ENCODE assay signal across 9 mouse cellular contexts in genomic region chr4:126150949-126151320, GRCm38 (mm10). TPM values are rescaled to one million over a fixed set of nuclear protein-coding genes. Genes with fewer than 3 reads are reported as not detected.
DNase-seq lines count a peak whose midpoint lies in the region; ATAC-seq and TF ChIP-seq lines count a peak whose summit lies in the region.
"Had no signal": no experiment of that assay in that cellular context is flagged by ENCODE, and none has a peak within 500 bp of the region (broad histone marks: within the 10 kb centered on the region; RNA-seq: fewer than 3 reads in every experiment).

No protein-coding gene starts in this region.

- no peak for ATAC-seq in heart, embryonic 11.5 days (replicated peaks; ENCODE audit: insufficient number of reproducible peaks, low FRiP score, low TSS enrichment)
- no peak for ATAC-seq in lung, embryonic 16.5 days (ENCODE audit: low read depth)
- ATAC-seq in limb, embryonic 13.5 days (ENCODE audit: low FRiP score, low read depth) = no peak
- ATAC-seq in stomach, embryonic 16.5 days (ENCODE audit: insufficient read depth, low FRiP score) = no peak

- 63% methylated on average over 6 of the region's 6 CpGs for WGBS in heart, embryonic 11.5 days (ENCODE audit: insufficient replicate concordance)
- WGBS in lung, embryonic 16.5 days = 36% methylated on average over 6 of the region's 6 CpGs
- 43% methylated on average over 6 of the region's 6 CpGs for WGBS in lung, adult 2 months
- WGBS in limb, embryonic 13.5 days = 16% methylated on average over 6 of the region's 6 CpGs
- WGBS in stomach, embryonic 16.5 days = 55% methylated on average over 6 of the region's 6 CpGs

- peak overlapping the region; percentile 73 for H3K4me2 ChIP-seq in heart, embryonic 11.5 days
- H3K4me2 ChIP-seq in lung, embryonic 16.5 days (ENCODE audit: low read depth, low read length) = peak overlapping the region; percentile 86
- H3K4me2 ChIP-seq in limb, embryonic 13.5 days (replicated peaks) = peak overlapping the region; percentile 99
- peak overlapping the region; percentile 81 for H3K4me2 ChIP-seq in stomach, embryonic 16.5 days (ENCODE audit: low read depth, low read length)

- peak overlapping the region; percentile 18; the same call in 1 of the 2 replicates for H3K4me3 ChIP-seq in heart, embryonic 11.5 days (ENCODE audit: low read depth, low read length)
- H3K4me3 ChIP-seq in lung, embryonic 16.5 days (ENCODE audit: low read length) = peak overlapping the region; percentile 30
- H3K4me3 ChIP-seq in lung, adult 2 months (replicated peaks; ENCODE audit: extremely low read depth, low read depth, low read length) = no peak overlapping the region
- peak overlapping the region; percentile 79 for H3K4me3 ChIP-seq in limb, embryonic 13.5 days
- H3K4me3 ChIP-seq in stomach, embryonic 16.5 days (replicated peaks; ENCODE audit: low read length) = peak overlapping the region; percentile 62

- no peak for TF ChIP-seq CTCF in lung, adult 2 months (IDR thresholded peaks at IDR 0.05; ENCODE audit: insufficient read depth, low read length)

- H3K27ac ChIP-seq in heart, embryonic 11.5 days (ENCODE audit: low read depth, low read length) = peak overlapping the region; percentile 60
- H3K27ac ChIP-seq in lung, embryonic 16.5 days (ENCODE audit: low read length) = peak overlapping the region; percentile 98
- H3K27ac ChIP-seq in limb, embryonic 13.5 days = peak overlapping the region; percentile 96
- H3K27ac ChIP-seq in stomach, embryonic 16.5 days (ENCODE audit: low read length) = peak overlapping the region; percentile 96

- H3K4me1 ChIP-seq in heart, embryonic 11.5 days (ENCODE audit: control insufficient read depth, insufficient read depth, low read length) = peaks cover 40% of the 10 kb centered on the region
- peaks cover 59% of the 10 kb centered on the region for H3K4me1 ChIP-seq in lung, embryonic 16.5 days (replicated peaks; ENCODE audit: control insufficient read depth, insufficient read depth, low read length)
- peaks cover 22% of the 10 kb centered on the region for H3K4me1 ChIP-seq in lung, adult 2 months (ENCODE audit: control insufficient read depth, insufficient read depth, low read length)
- H3K4me1 ChIP-seq in limb, embryonic 13.5 days = peaks cover 72% of the 10 kb centered on the region
- H3K4me1 ChIP-seq in stomach, embryonic 16.5 days (ENCODE audit: control insufficient read depth, insufficient read depth, low read length) = peaks cover 39% of the 10 kb centered on the region

- no peak for DNase-seq in heart, adult 9 months (ENCODE audit: low spot score in 2 of 2)
- DNase-seq in lung, adult 2 months = no peak
- no peak for DNase-seq in Muller cell, postnatal 12 days (ENCODE audit: inconsistent ontology term)
- DNase-seq in embryo, embryonic 11 days = no peak
- DNase-seq: thymus, adult 2 months had no signal

- H3K9me3 ChIP-seq in heart, embryonic 11.5 days (replicated peaks; ENCODE audit: control insufficient read depth, low read length) = no peaks in the 10 kb centered on the region
- H3K9me3 ChIP-seq in lung, embryonic 16.5 days (ENCODE audit: control insufficient read depth, low read length) = no peaks in the 10 kb centered on the region
- no peaks in the 10 kb centered on the region for H3K9me3 ChIP-seq in limb, embryonic 13.5 days
- H3K9me3 ChIP-seq in stomach, embryonic 16.5 days (replicated peaks; ENCODE audit: control insufficient read depth, low read length) = no peaks in the 10 kb centered on the region

- no peak overlapping the region for H3K9ac ChIP-seq in heart, embryonic 11.5 days (ENCODE audit: low read depth, low read length)
- H3K9ac ChIP-seq in lung, embryonic 16.5 days (ENCODE audit: low read length) = peak overlapping the region; percentile 38; the same call in 1 of the 2 replicates
- peak overlapping the region; percentile 90 for H3K9ac ChIP-seq in limb, embryonic 13.5 days
- peak overlapping the region; percentile 43; the same call in 1 of the 2 replicates for H3K9ac ChIP-seq in stomach, embryonic 16.5 days (ENCODE audit: low read length)

- peaks cover 12% of the 10 kb centered on the region for H3K27me3 ChIP-seq in heart, embryonic 11.5 days (ENCODE audit: control insufficient read depth, insufficient read depth, low read length)
- no peaks in the 10 kb centered on the region for H3K27me3 ChIP-seq in lung, embryonic 16.5 days (ENCODE audit: control insufficient read depth, insufficient read depth, low read depth, low read length)
- H3K27me3 ChIP-seq in limb, embryonic 13.5 days = no peaks in the 10 kb centered on the region
- no peaks in the 10 kb centered on the region for H3K27me3 ChIP-seq in stomach, embryonic 16.5 days (ENCODE audit: control insufficient read depth, insufficient read depth, low read length)

- TF ChIP-seq POLR2A in lung, adult 2 months (IDR thresholded peaks at IDR 0.05; ENCODE audit: borderline replicate concordance, extremely low read depth, low read depth, low read length) = no peak

- H3K36me3 ChIP-seq in heart, embryonic 11.5 days (ENCODE audit: control insufficient read depth, insufficient read depth, low read length) = no peaks in the 10 kb centered on the region
- H3K36me3 ChIP-seq in lung, embryonic 16.5 days (ENCODE audit: control insufficient read depth, insufficient read depth, low read length) = peaks cover 9% of the 10 kb centered on the region
- peaks cover 31% of the 10 kb centered on the region for H3K36me3 ChIP-seq in limb, embryonic 13.5 days
- H3K36me3 ChIP-seq in stomach, embryonic 16.5 days (ENCODE audit: control insufficient read depth, insufficient read depth, low read length) = no peaks in the 10 kb centered on the region

RNA-seq across cellular contexts. Expression of gene Eva1b, which starts 3.4 kb away (rescaled TPM):
- 31.9 and 33.5 TPM in 2 replicates for polyA plus RNA-seq in heart, embryonic 11.5 days (2014; fragmentation: Nextera tagmentation; extraction: Ambion mirVana)
- 98.0 and 108 TPM in 2 replicates for polyA plus RNA-seq in lung, embryonic 16.5 days (2015; fragmentation: Nextera tagmentation; extraction: Ambion mirVana)
- 221 and 295 TPM in 2 replicates for polyA plus RNA-seq in lung, adult 2 months (2012; rRNA removed)
- 74.5 and 77.5 TPM in 2 replicates for polyA plus RNA-seq in limb, embryonic 13.5 days (2015; fragmentation: Nextera tagmentation; extraction: Ambion mirVana)
- polyA plus RNA-seq in stomach, embryonic 16.5 days (2015; fragmentation: Nextera tagmentation; extraction: Ambion mirVana) = 46.4 and 49.7 TPM in 2 replicates

RNA-seq across cellular contexts. Expression of gene Sh3d21, which starts 12.4 kb away (rescaled TPM):
- polyA plus RNA-seq in heart, embryonic 11.5 days (2014; fragmentation: Nextera tagmentation; extraction: Ambion mirVana) = 2.7 and 3.1 TPM in 2 replicates
- 9.2 and 12.3 TPM in 2 replicates for polyA plus RNA-seq in lung, embryonic 16.5 days (2015; fragmentation: Nextera tagmentation; extraction: Ambion mirVana)
- 6.2 and 7.5 TPM in 2 replicates for polyA plus RNA-seq in lung, adult 2 months (2012; rRNA removed)
- 9.3 and 10.5 TPM in 2 replicates for polyA plus RNA-seq in limb, embryonic 13.5 days (2015; fragmentation: Nextera tagmentation; extraction: Ambion mirVana)
- 7.3 and 8.6 TPM in 2 replicates for polyA plus RNA-seq in stomach, embryonic 16.5 days (2015; fragmentation: Nextera tagmentation; extraction: Ambion mirVana)

RNA-seq across cellular contexts. Expression of gene Stk40, which starts 47.2 kb away (rescaled TPM):
- 18.5 and 23.2 TPM in 2 replicates for polyA plus RNA-seq in heart, embryonic 11.5 days (2014; fragmentation: Nextera tagmentation; extraction: Ambion mirVana)
- 37.7 and 40.3 TPM in 2 replicates for polyA plus RNA-seq in lung, embryonic 16.5 days (2015; fragmentation: Nextera tagmentation; extraction: Ambion mirVana)
- polyA plus RNA-seq in lung, adult 2 months (2012; rRNA removed) = 38.0 and 41.1 TPM in 2 replicates
- polyA plus RNA-seq in limb, embryonic 13.5 days (2015; fragmentation: Nextera tagmentation; extraction: Ambion mirVana) = 38.7 and 39.0 TPM in 2 replicates
- 28.4 and 29.6 TPM in 2 replicates for polyA plus RNA-seq in stomach, embryonic 16.5 days (2015; fragmentation: Nextera tagmentation; extraction: Ambion mirVana)

RNA-seq across cellular contexts. Expression of gene Thrap3, which starts 51.6 kb away (rescaled TPM):
- 131 and 155 TPM in 2 replicates for polyA plus RNA-seq in heart, embryonic 11.5 days (2014; fragmentation: Nextera tagmentation; extraction: Ambion mirVana)
- polyA plus RNA-seq in lung, embryonic 16.5 days (2015; fragmentation: Nextera tagmentation; extraction: Ambion mirVana) = 197 and 213 TPM in 2 replicates
- 40.0 and 62.8 TPM in 2 replicates for polyA plus RNA-seq in lung, adult 2 months (2012; rRNA removed)
- 251 and 256 TPM in 2 replicates for polyA plus RNA-seq in limb, embryonic 13.5 days (2015; fragmentation: Nextera tagmentation; extraction: Ambion mirVana)
- 164 and 176 TPM in 2 replicates for polyA plus RNA-seq in stomach, embryonic 16.5 days (2015; fragmentation: Nextera tagmentation; extraction: Ambion mirVana)

RNA-seq across cellular contexts. Expression of gene Lsm10, which starts 54.5 kb away (rescaled TPM):
- 42.8 and 44.5 TPM in 2 replicates for polyA plus RNA-seq in heart, embryonic 11.5 days (2014; fragmentation: Nextera tagmentation; extraction: Ambion mirVana)
- polyA plus RNA-seq in lung, embryonic 16.5 days (2015; fragmentation: Nextera tagmentation; extraction: Ambion mirVana) = 57.2 and 57.7 TPM in 2 replicates
- polyA plus RNA-seq in lung, adult 2 months (2012; rRNA removed) = 30.2 and 34.8 TPM in 2 replicates
- polyA plus RNA-seq in limb, embryonic 13.5 days (2015; fragmentation: Nextera tagmentation; extraction: Ambion mirVana) = 44.7 and 46.3 TPM in 2 replicates
- polyA plus RNA-seq in stomach, embryonic 16.5 days (2015; fragmentation: Nextera tagmentation; extraction: Ambion mirVana) = 49.4 and 52.4 TPM in 2 replicates
